Mouse (Mus musculus): Measurements from ENCODE around the gene Acvr1b. TPM values are rescaled to one million over a fixed set of nuclear protein-coding genes. Genes with fewer than 3 reads are reported as not detected.

The Acvr1b gene
- polyA plus RNA-seq, 1 experiment from 2014 or later = 30.4 TPM

- ATAC-seq (ENCODE audit: low FRiP score, low TSS enrichment) (no peak), DNase-seq (peak; percentile 34)
- H3K4me2 ChIP-seq (ENCODE audit: low read length) = peak overlapping the region; percentile 97
- H3K9me3 ChIP-seq (ENCODE audit: control insufficient read depth, low read length) = no peaks in the 10 kb centered on the region
- H3K27me3 ChIP-seq (ENCODE audit: control insufficient read depth, insufficient read depth, low read length) = no peaks in the 10 kb centered on the region
- H3K36me3 ChIP-seq (ENCODE audit: control insufficient read depth, insufficient read depth, low read length) = no peaks in the 10 kb centered on the region
- H3K4me1 ChIP-seq (ENCODE audit: control insufficient read depth, insufficient read depth, low read length) = peaks cover 34% of the 10 kb centered on the region
- H3K4me3 ChIP-seq (replicated peaks; ENCODE audit: low read depth, low read length) = no peak overlapping the region
- WGBS = 34% methylated on average over 13 of the region's 13 CpGs
- no peak overlapping the region for H3K9ac ChIP-seq (replicated peaks; ENCODE audit: low read length)
- H3K27ac ChIP-seq (replicated peaks; ENCODE audit: low read depth, low read length) = no peak overlapping the region
These were observed 49.1 kb downstream of the Acvr1b start for GRCm38 (mm10) chr15:101222897-101223482.

- peaks cover 34% of the 10 kb centered on the region for H3K4me1 ChIP-seq (ENCODE audit: control insufficient read depth, insufficient read depth, low read length)
- ATAC-seq (ENCODE audit: low FRiP score, low TSS enrichment) = peak; percentile 12; the same call in 1 of the 2 replicates
- H3K4me2 ChIP-seq (ENCODE audit: low read length) = peak overlapping the region; percentile 97
- H3K27me3 ChIP-seq (ENCODE audit: control insufficient read depth, insufficient read depth, low read length) = no peaks in the 10 kb centered on the region
- H3K27ac ChIP-seq (replicated peaks; ENCODE audit: low read depth, low read length) = no peak overlapping the region
- no peaks in the 10 kb centered on the region for H3K9me3 ChIP-seq (ENCODE audit: control insufficient read depth, low read length)
- DNase-seq = no peak
- peak overlapping the region; percentile 76; the same call in 1 of the 2 replicates for H3K9ac ChIP-seq (replicated peaks; ENCODE audit: low read length)
- H3K4me3 ChIP-seq (replicated peaks; ENCODE audit: low read depth, low read length) = peak overlapping the region; percentile 63
- WGBS = 3% methylated on average over 5 of the region's 5 CpGs
- no peaks in the 10 kb centered on the region for H3K36me3 ChIP-seq (ENCODE audit: control insufficient read depth, insufficient read depth, low read length)
These were observed 49.7 kb downstream of the Acvr1b start for GRCm38 (mm10) chr15:101223596-101223995.

- DNase-seq (peak; percentile 85), ATAC-seq (ENCODE audit: low FRiP score, low TSS enrichment) (peak; percentile 80)
- Histone ChIP-seq H3K4me2 (ENCODE audit: low read length) (peak within 1 kb of the TSS; percentile 97), H3K9ac (replicated peaks; ENCODE audit: low read length) (peak within 1 kb of the TSS; percentile 76), H3K27ac (replicated peaks; ENCODE audit: low read depth, low read length) (peak within 1 kb of the TSS; percentile 17; the same call in 1 of the 2 replicates), H3K27me3 (ENCODE audit: control insufficient read depth, insufficient read depth, low read length) (no peaks in the 10 kb centered on the region), H3K36me3 (ENCODE audit: control insufficient read depth, insufficient read depth, low read length) (0 out of 2 replicates have a peak, but pooled peaks cover 3% of the 10 kb centered on the region), H3K9me3 (ENCODE audit: control insufficient read depth, low read length) (no peaks in the 10 kb centered on the region), H3K4me3 (replicated peaks; ENCODE audit: low read depth, low read length) (peak within 1 kb of the TSS; percentile 63), H3K4me1 (ENCODE audit: control insufficient read depth, insufficient read depth, low read length) (peaks cover 34% of the 10 kb centered on the region)
- under 1% methylated on average over 75 of the region's 77 CpGs for WGBS
These were observed 50.4 kb downstream of the Acvr1b start, which contains the start of gene Grasp for GRCm38 (mm10) chr15:101224006-101224906. Gene Grasp, plus strand, starts transcription at chr15:101224188.

- H3K4me1 ChIP-seq (ENCODE audit: control insufficient read depth, insufficient read depth, low read length) = peaks cover 34% of the 10 kb centered on the region
- H3K36me3 ChIP-seq (ENCODE audit: control insufficient read depth, insufficient read depth, low read length) = 0 out of 2 replicates have a peak, but pooled peaks cover 6% of the 10 kb centered on the region
- peak overlapping the region; percentile 63 for H3K4me3 ChIP-seq (replicated peaks; ENCODE audit: low read depth, low read length)
- peak overlapping the region; percentile 76 for H3K9ac ChIP-seq (replicated peaks; ENCODE audit: low read length)
- ATAC-seq (ENCODE audit: low FRiP score, low TSS enrichment) = no peak
- no peak overlapping the region for H3K27ac ChIP-seq (replicated peaks; ENCODE audit: low read depth, low read length)
- WGBS = 4% methylated on average over 14 of the region's 14 CpGs
- no peak for DNase-seq
- no peaks in the 10 kb centered on the region for H3K27me3 ChIP-seq (ENCODE audit: control insufficient read depth, insufficient read depth, low read length)
- no peaks in the 10 kb centered on the region for H3K9me3 ChIP-seq (ENCODE audit: control insufficient read depth, low read length)
- peak overlapping the region; percentile 97 for H3K4me2 ChIP-seq (ENCODE audit: low read length)
These were observed 51.1 kb downstream of the Acvr1b start for GRCm38 (mm10) chr15:101224977-101225376.

- 14% methylated on average over 7 of the region's 7 CpGs for WGBS
- Histone ChIP-seq H3K27me3 (ENCODE audit: control insufficient read depth, insufficient read depth, low read length) (no peaks in the 10 kb centered on the region), H3K4me3 (replicated peaks; ENCODE audit: low read depth, low read length) (no peak overlapping the region), H3K9me3 (ENCODE audit: control insufficient read depth, low read length) (no peaks in the 10 kb centered on the region), H3K27ac (replicated peaks; ENCODE audit: low read depth, low read length) (no peak overlapping the region), H3K4me1 (ENCODE audit: control insufficient read depth, insufficient read depth, low read length) (peaks cover 16% of the 10 kb centered on the region), H3K4me2 (ENCODE audit: low read length) (no peak overlapping the region), H3K9ac (replicated peaks; ENCODE audit: low read length) (no peak overlapping the region), H3K36me3 (ENCODE audit: control insufficient read depth, insufficient read depth, low read length) (0 out of 2 replicates have a peak, but pooled peaks cover 10% of the 10 kb centered on the region)
- no peak for DNase-seq
- no peak for ATAC-seq (ENCODE audit: low FRiP score, low TSS enrichment)
These were observed 54.1 kb downstream of the Acvr1b start for GRCm38 (mm10) chr15:101227971-101228370.

GRCm38 (mm10) chr15:101228866-101229590 lies 55.2 kb downstream of the Acvr1b start:
- Histone ChIP-seq H3K4me1 (ENCODE audit: control insufficient read depth, insufficient read depth, low read length) (peaks cover 10% of the 10 kb centered on the region; the same call in 1 of the 2 replicates), H3K36me3 (ENCODE audit: control insufficient read depth, insufficient read depth, low read length) (0 out of 2 replicates have a peak, but pooled peaks cover 10% of the 10 kb centered on the region), H3K9ac (replicated peaks; ENCODE audit: low read length) (no peak overlapping the region), H3K4me2 (ENCODE audit: low read length) (no peak overlapping the region), H3K27me3 (ENCODE audit: control insufficient read depth, insufficient read depth, low read length) (0 out of 2 replicates have a peak, but pooled peaks cover 3% of the 10 kb centered on the region), H3K4me3 (replicated peaks; ENCODE audit: low read depth, low read length) (no peak overlapping the region), H3K9me3 (ENCODE audit: control insufficient read depth, low read length) (no peaks in the 10 kb centered on the region), H3K27ac (replicated peaks; ENCODE audit: low read depth, low read length) (no peak overlapping the region)
- ATAC-seq (ENCODE audit: low FRiP score, low TSS enrichment) (no peak), DNase-seq (no peak)
- 92% methylated on average over 21 of the region's 21 CpGs for WGBS

GRCm38 (mm10) chr15:101230503-101230902 lies 56.6 kb downstream of the Acvr1b start:
- 97% methylated on average over 19 of the region's 19 CpGs for WGBS
- Histone ChIP-seq H3K4me3 (replicated peaks; ENCODE audit: low read depth, low read length) (no peak overlapping the region), H3K9ac (replicated peaks; ENCODE audit: low read length) (no peak overlapping the region), H3K4me1 (ENCODE audit: control insufficient read depth, insufficient read depth, low read length) (no peaks in the 10 kb centered on the region), H3K27me3 (ENCODE audit: control insufficient read depth, insufficient read depth, low read length) (0 out of 2 replicates have a peak, but pooled peaks cover 3% of the 10 kb centered on the region), H3K4me2 (ENCODE audit: low read length) (no peak overlapping the region), H3K27ac (replicated peaks; ENCODE audit: low read depth, low read length) (no peak overlapping the region), H3K9me3 (ENCODE audit: control insufficient read depth, low read length) (no peaks in the 10 kb centered on the region), H3K36me3 (ENCODE audit: control insufficient read depth, insufficient read depth, low read length) (0 out of 2 replicates have a peak, but pooled peaks cover 10% of the 10 kb centered on the region)
- DNase-seq = no peak
- no peak for ATAC-seq (ENCODE audit: low FRiP score, low TSS enrichment)

GRCm38 (mm10) chr15:101230995-101231647 lies 57.3 kb downstream of the Acvr1b start:
- no peak overlapping the region for H3K27ac ChIP-seq (replicated peaks; ENCODE audit: low read depth, low read length)
- 0 out of 2 replicates have a peak, but pooled peaks cover 10% of the 10 kb centered on the region for H3K36me3 ChIP-seq (ENCODE audit: control insufficient read depth, insufficient read depth, low read length)
- peak overlapping the region; percentile 44 for H3K4me2 ChIP-seq (ENCODE audit: low read length)
- no peak for ATAC-seq (ENCODE audit: low FRiP score, low TSS enrichment)
- WGBS = 78% methylated on average over 23 of the region's 23 CpGs
- no peaks in the 10 kb centered on the region for H3K4me1 ChIP-seq (ENCODE audit: control insufficient read depth, insufficient read depth, low read length)
- DNase-seq = no peak
- 0 out of 2 replicates have a peak, but pooled peaks cover 3% of the 10 kb centered on the region for H3K27me3 ChIP-seq (ENCODE audit: control insufficient read depth, insufficient read depth, low read length)
- H3K9ac ChIP-seq (replicated peaks; ENCODE audit: low read length) = no peak overlapping the region; the same call in 1 of the 2 replicates
- 0 out of 2 replicates have a peak overlapping the region, but pooled peaks have one; percentile 12 for H3K4me3 ChIP-seq (replicated peaks; ENCODE audit: low read depth, low read length)
- H3K9me3 ChIP-seq (ENCODE audit: control insufficient read depth, low read length) = no peaks in the 10 kb centered on the region

Measured in midbrain, embryonic 14.5 days (tissue).